ENCODE assay signal across 11 mouse cellular contexts in genomic region chrX:13046893-13047435, GRCm38 (mm10). TPM values are rescaled to one million over a fixed set of nuclear protein-coding genes. Genes with fewer than 3 reads are reported as not detected.
DNase-seq lines count a peak whose midpoint lies in the region; ATAC-seq and TF ChIP-seq lines count a peak whose summit lies in the region.
"Had no signal": no experiment of that assay in that cellular context is flagged by ENCODE, and none has a peak within 500 bp of the region (broad histone marks: within the 10 kb centered on the region; RNA-seq: fewer than 3 reads in every experiment).

No protein-coding gene starts in this region.

- ATAC-seq in heart, embryonic 11.5 days (replicated peaks; ENCODE audit: insufficient number of reproducible peaks, low FRiP score, low TSS enrichment): no peak
- no peak for ATAC-seq in midbrain, embryonic 14.5 days (ENCODE audit: low FRiP score, low TSS enrichment)
- no peak for ATAC-seq in megakaryocyte, adult 5-6 weeks (ENCODE audit: poor library complexity, severe bottlenecking)
- ATAC-seq: intestine, embryonic 16.5 days; liver, embryonic 12.5 days had no signal

- TF ChIP-seq POLR2A in heart, adult 2 months (IDR thresholded peaks at IDR 0.05; ENCODE audit: insufficient read depth, low read depth, low read length): no peak

- H3K9ac ChIP-seq in heart, embryonic 11.5 days (ENCODE audit: low read depth, low read length): no peak overlapping the region
- H3K9ac ChIP-seq in heart, adult 2 months (ENCODE audit: low read depth, low read length): no peak overlapping the region
- no peak overlapping the region for H3K9ac ChIP-seq in midbrain, embryonic 14.5 days (replicated peaks; ENCODE audit: low read length)
- H3K9ac ChIP-seq: embryonic facial prominence, embryonic 15.5 days; liver, embryonic 12.5 days had no signal

- DNase-seq in heart, adult 2 months: no peak
- no peak for DNase-seq in layer of hippocampus, adult 2 months (ENCODE audit: low spot score in 2 of 2)
- DNase-seq in layer of hippocampus, adult 9-10 months (ENCODE audit: low spot score): no peak
- DNase-seq in R1 (ENCODE audit: low read depth, low spot score): peak; percentile 95
- DNase-seq in midbrain, embryonic 14.5 days: peak; percentile 9
- DNase-seq: thymus, adult 2 months had no signal

- H3K4me3 ChIP-seq in heart, embryonic 11.5 days (ENCODE audit: low read depth, low read length): no peak overlapping the region
- no peak overlapping the region for H3K4me3 ChIP-seq in heart, adult 2 months
- peak overlapping the region; percentile 41 for H3K4me3 ChIP-seq in layer of hippocampus, adult 2 months
- H3K4me3 ChIP-seq in midbrain, embryonic 14.5 days (replicated peaks; ENCODE audit: low read depth, low read length): no peak overlapping the region
- H3K4me3 ChIP-seq: liver, embryonic 12.5 days had no signal

- H3K4me1 ChIP-seq in heart, embryonic 11.5 days (ENCODE audit: control insufficient read depth, insufficient read depth, low read length): no peaks in the 10 kb centered on the region
- H3K4me1 ChIP-seq in heart, adult 2 months (ENCODE audit: control insufficient read depth, insufficient read depth, low read length): no peaks in the 10 kb centered on the region; the same call in 1 of the 2 replicates
- H3K4me1 ChIP-seq in midbrain, embryonic 14.5 days (ENCODE audit: control insufficient read depth, insufficient read depth, low read length): no peaks in the 10 kb centered on the region
- H3K4me1 ChIP-seq: embryonic facial prominence, embryonic 15.5 days had no signal

- intact Hi-C loops in heart, adult 2 months (cut with DNase I): no loop called here

- H3K4me2 ChIP-seq in heart, embryonic 11.5 days: peak overlapping the region; percentile 61; the same call in 1 of the 2 replicates
- peak overlapping the region; percentile 46; the same call in 1 of the 2 replicates for H3K4me2 ChIP-seq in midbrain, embryonic 14.5 days (ENCODE audit: low read length)

- no peak for TF ChIP-seq CTCF in heart, adult 2 months (IDR thresholded peaks at IDR 0.05)
- no peak for TF ChIP-seq CTCF in layer of hippocampus, adult 2 months (conservative IDR thresholded peaks at IDR 0.05)

- TF ChIP-seq EP300 in heart, adult 2 months (IDR thresholded peaks at IDR 0.05; ENCODE audit: insufficient read depth, low read depth, low read length): no peak

- H3K27ac ChIP-seq in heart, embryonic 11.5 days (ENCODE audit: low read depth, low read length): no peak overlapping the region
- no peak overlapping the region for H3K27ac ChIP-seq in heart, adult 2 months
- H3K27ac ChIP-seq in layer of hippocampus, adult 2 months: peak overlapping the region; percentile 85
- no peak overlapping the region; the same call in 1 of the 2 replicates for H3K27ac ChIP-seq in midbrain, embryonic 14.5 days (replicated peaks; ENCODE audit: low read depth, low read length)
- H3K27ac ChIP-seq: embryonic facial prominence, embryonic 15.5 days; liver, embryonic 12.5 days had no signal

- H3K27me3 ChIP-seq in heart, embryonic 11.5 days (ENCODE audit: control insufficient read depth, insufficient read depth, low read length): 0 out of 2 replicates have a peak, but pooled peaks cover 3% of the 10 kb centered on the region
- no peaks in the 10 kb centered on the region for H3K27me3 ChIP-seq in heart, adult 2 months (ENCODE audit: control insufficient read depth, insufficient read depth, low read length)
- no peaks in the 10 kb centered on the region for H3K27me3 ChIP-seq in midbrain, embryonic 14.5 days (ENCODE audit: control insufficient read depth, insufficient read depth, low read length)
- H3K27me3 ChIP-seq: liver, embryonic 12.5 days had no signal

- H3K79me2 ChIP-seq in heart, adult 2 months (replicated peaks; ENCODE audit: control insufficient read depth, insufficient read depth, low read length): no peaks in the 10 kb centered on the region

- 49% methylated on average over 6 of the region's 6 CpGs for WGBS in heart, embryonic 11.5 days (ENCODE audit: insufficient replicate concordance)
- WGBS in heart, adult 2 months: 43% methylated on average over 6 of the region's 6 CpGs
- 38% methylated on average over 6 of the region's 6 CpGs for WGBS in midbrain, embryonic 14.5 days

- H3K36me3 ChIP-seq in heart, embryonic 11.5 days (ENCODE audit: control insufficient read depth, insufficient read depth, low read length): no peaks in the 10 kb centered on the region
- H3K36me3 ChIP-seq in heart, adult 2 months (ENCODE audit: control insufficient read depth, insufficient read depth, low read length): no peaks in the 10 kb centered on the region
- H3K36me3 ChIP-seq in midbrain, embryonic 14.5 days (ENCODE audit: control insufficient read depth, insufficient read depth, low read length): no peaks in the 10 kb centered on the region
- H3K36me3 ChIP-seq: embryonic facial prominence, embryonic 15.5 days; liver, embryonic 12.5 days had no signal

- H3K9me3 ChIP-seq in heart, embryonic 11.5 days (replicated peaks; ENCODE audit: control insufficient read depth, low read length): no peaks in the 10 kb centered on the region
- no peaks in the 10 kb centered on the region for H3K9me3 ChIP-seq in midbrain, embryonic 14.5 days (ENCODE audit: control insufficient read depth, low read length)
- H3K9me3 ChIP-seq: embryonic facial prominence, embryonic 15.5 days; liver, embryonic 12.5 days had no signal

RNA-seq across cellular contexts. Expression of gene Usp9x, which starts 24.3 kb away (rescaled TPM):
- polyA plus RNA-seq in heart, embryonic 11.5 days (2014; fragmentation: Nextera tagmentation; extraction: Ambion mirVana): 54.2 and 56.7 TPM in 2 replicates
- total RNA-seq in heart, adult 2 months (2021): 100 to 1,000 TPM; 142 to 170 TPM
- polyA plus RNA-seq in heart, adult 2 months (2012; rRNA removed): 17.7 and 35.3 TPM in 2 replicates
- total RNA-seq in layer of hippocampus, adult 2 months (2021): 100 to 1,000 TPM; 225 to 232 TPM
- polyA plus RNA-seq in midbrain, embryonic 14.5 days (2014; fragmentation: Nextera tagmentation; extraction: Ambion mirVana): 89.4 and 119 TPM in 2 replicates
- 98.3 and 106 TPM in 2 replicates for total RNA-seq in megakaryocyte, adult 5-6 weeks (2015)
- 94.6 and 121 TPM in 2 replicates for total RNA-seq in megakaryocyte, adult 5-6 weeks (2017)

Comparison
In these comparisons a context has a peak if more than half of its experiments do, and no peak if none do; other contexts are left out.
1. DNase-seq: peak in R1 (single experiment) and midbrain, embryonic 14.5 days (single experiment); none in heart, adult 2 months (0 of 2), layer of hippocampus, adult 2 months (0 of 2) and layer of hippocampus, adult 9-10 months (single experiment).